Mouse (Mus musculus) small intestine, adult 2 months (tissue): ENCODE measurements at regions not wholly inside any gene's neighbourhood (a gene's known extent, or its start where the extent isn't known, plus 50 kb on each side); places are given as distances from the start of the nearest gene placed in this dataset.

Source experiments
- H3K27ac ChIP-seq: fragments of 200-500 bp; 2 replicates; pipeline ENCODE4 v1.5.1; 2012; ENCODE audit warnings: low read depth, low read length, control low read depth, inconsistent platforms; ENCODE audit not compliant: insufficient read depth
- H3K27me3 ChIP-seq: fragments of 200-500 bp; 2 replicates; pipeline ENCODE4 v1.6.1; 2012; ENCODE audit warnings: mild to moderate bottlenecking, moderate library complexity, low read length, inconsistent platforms; ENCODE audit not compliant: control insufficient read depth, insufficient read depth
- H3K36me3 ChIP-seq: fragments of 200-500 bp; 2 replicates; pipeline ENCODE4 v1.6.1; 2012; ENCODE audit warnings: mild to moderate bottlenecking, low read length, control low read depth, inconsistent platforms; ENCODE audit not compliant: control insufficient read depth, insufficient read depth
- H3K4me1 ChIP-seq: fragments of 200-500 bp; 2 replicates; pipeline ENCODE4 v1.6.1; 2012; ENCODE audit warnings: low read length, inconsistent platforms, mixed read lengths; ENCODE audit not compliant: control insufficient read depth, insufficient read depth, insufficient read length
- H3K4me3 ChIP-seq: fragments of 200-500 bp; 2 replicates; pipeline ENCODE4 v1.5.1; 2012; ENCODE audit warnings: low read depth, mild to moderate bottlenecking, control low read depth, inconsistent platforms, low read length, moderate library complexity
- CTCF ChIP-seq: fragments of 200-500 bp; IDR thresholded peaks from 2 replicates; pipeline ENCODE4 v1.5.1; 2012; ENCODE audit warnings: low read depth, mild to moderate bottlenecking, control low read depth, inconsistent platforms, low read length, moderate library complexity, mixed read lengths; ENCODE audit not compliant: insufficient replicate concordance, insufficient read length; ENCODE audit errors: extremely low read depth
- POLR2A ChIP-seq: fragments of 200-500 bp; IDR thresholded peaks from 2 replicates; pipeline ENCODE4 v1.6.1; 2012; ENCODE audit warnings: low read depth, mild to moderate bottlenecking, control low read depth, inconsistent platforms, low read length, moderate library complexity
- WGBS: fragments of 180-500 bp; shearing (Covaris S2); methylation state at CpG from one replicate; pipeline ENCODE4 v1.1.7; 2018; 5-methylcytosine and 5-hydroxymethylcytosine counted together

DNA sequence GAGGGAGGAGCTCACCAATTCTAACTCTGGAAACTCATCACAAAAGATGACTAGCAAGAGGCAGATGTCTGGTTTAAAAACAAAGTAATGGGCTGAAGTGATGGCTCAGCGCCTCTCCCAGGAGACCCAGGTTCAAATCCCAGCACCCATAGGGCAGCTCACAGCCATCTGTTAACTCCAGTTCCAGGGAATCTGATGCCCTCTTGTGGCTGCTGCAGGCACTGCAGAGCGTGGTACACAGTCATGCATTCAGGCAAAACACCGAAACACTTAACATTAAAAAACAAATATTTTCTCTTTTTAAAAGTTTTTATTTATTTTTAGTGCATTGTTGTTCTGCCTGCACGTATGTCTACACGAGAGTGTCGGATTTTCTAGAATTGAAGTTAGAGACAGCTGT is 73.7 kb upstream of the Zfp423 start:
- peak; percentile 53; the same call in 1 of the 2 replicates for TF ChIP-seq CTCF
- no peak for TF ChIP-seq POLR2A
- no peak overlapping the region for H3K27ac ChIP-seq
- H3K4me1 ChIP-seq: no peaks in the 10 kb centered on the region
- no peaks in the 10 kb centered on the region for H3K27me3 ChIP-seq
- no peak overlapping the region for H3K4me3 ChIP-seq
- 71% methylated on average over 6 of the region's 6 CpGs for WGBS
- no peaks in the 10 kb centered on the region for H3K36me3 ChIP-seq

DNA sequence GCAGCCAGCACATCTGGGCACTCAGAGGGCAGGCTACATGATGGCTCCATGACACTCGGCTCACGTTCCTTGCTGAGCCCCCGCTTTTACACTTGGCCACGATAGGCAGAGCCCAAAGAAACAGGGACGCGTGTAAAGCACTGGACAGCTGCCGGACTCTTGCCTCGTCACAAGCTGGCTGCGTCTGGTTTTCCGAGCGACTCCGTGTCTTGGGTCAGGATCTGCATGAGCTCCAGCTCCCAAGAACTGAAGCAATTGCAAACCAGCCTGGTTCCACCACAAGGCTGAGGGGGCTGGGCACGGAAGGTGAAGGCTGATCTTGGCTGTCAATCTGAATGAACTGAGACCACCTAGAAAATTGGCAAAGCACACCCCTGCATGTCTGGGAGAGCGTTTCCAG is 65.1 kb upstream of the Zfp423 start:
- Histone ChIP-seq H3K4me1 (no peaks in the 10 kb centered on the region), H3K36me3 (no peaks in the 10 kb centered on the region), H3K27ac (no peak overlapping the region), H3K27me3 (no peaks in the 10 kb centered on the region), H3K4me3 (no peak overlapping the region)
- TF ChIP-seq CTCF: no peak
- no peak for TF ChIP-seq POLR2A
- 84% methylated on average over 14 of the region's 14 CpGs for WGBS

DNA sequence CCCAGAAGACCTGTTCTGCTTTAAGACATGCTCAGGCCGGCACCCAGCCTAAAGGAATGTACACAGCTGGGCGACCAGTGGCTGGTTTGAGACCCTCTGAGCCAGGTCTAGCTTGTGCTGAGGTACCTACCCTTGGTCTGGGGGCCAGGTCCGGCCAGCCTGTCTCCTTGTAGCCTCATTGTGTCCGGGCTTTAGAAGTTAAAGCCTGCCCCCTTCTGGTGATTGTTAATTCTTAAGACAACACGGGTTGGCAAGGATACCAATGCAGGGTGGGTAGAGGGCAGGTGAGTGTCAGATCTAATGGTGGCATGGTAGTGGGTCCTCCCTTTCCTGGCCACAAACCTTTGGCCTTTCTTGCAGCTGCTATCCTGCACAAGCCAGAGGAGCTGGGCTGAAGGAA is 64.0 kb upstream of the Zfp423 start:
- no peaks in the 10 kb centered on the region for H3K4me1 ChIP-seq
- no peak overlapping the region for H3K27ac ChIP-seq
- TF ChIP-seq POLR2A (no peak), CTCF (peak; percentile 23; the same call in 1 of the 2 replicates)
- H3K27me3 ChIP-seq: no peaks in the 10 kb centered on the region
- no peak overlapping the region for H3K4me3 ChIP-seq
- 21% methylated on average over 5 of the region's 5 CpGs for WGBS
- H3K36me3 ChIP-seq: no peaks in the 10 kb centered on the region

DNA sequence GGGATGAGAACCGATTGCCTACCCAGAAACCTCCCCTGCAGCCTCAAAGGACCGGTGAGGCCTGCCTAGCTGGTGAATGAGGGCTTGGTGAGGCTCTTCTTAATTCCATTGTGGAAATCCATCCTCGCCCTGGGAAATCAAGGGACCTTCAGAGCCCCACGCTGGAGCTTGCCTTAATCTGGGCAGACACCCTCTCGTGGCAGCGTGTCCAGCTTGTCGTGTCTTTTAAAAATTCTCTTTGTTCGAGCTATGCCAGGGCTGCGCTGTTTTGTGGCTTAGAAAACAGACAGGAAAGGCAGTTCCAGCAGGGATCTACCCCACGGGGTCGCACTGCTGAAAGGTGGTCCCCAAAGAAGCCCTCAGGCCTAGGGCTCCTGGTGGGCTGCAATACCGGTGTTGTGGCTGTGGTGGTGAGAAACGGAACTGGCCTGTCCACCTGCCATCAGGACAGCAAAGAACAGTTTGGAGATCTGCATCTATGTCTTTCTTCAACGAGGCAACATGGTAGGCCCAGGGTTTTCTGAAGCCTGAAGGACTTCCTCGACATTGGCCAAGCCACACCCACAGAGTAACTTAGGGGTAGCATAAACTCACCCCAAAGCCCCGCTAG is 63.5 kb upstream of the Zfp423 start:
- no peak overlapping the region for H3K27ac ChIP-seq
- no peaks in the 10 kb centered on the region for H3K27me3 ChIP-seq
- H3K4me1 ChIP-seq: no peaks in the 10 kb centered on the region
- 81% methylated on average over 16 of the region's 16 CpGs for WGBS
- no peak overlapping the region for H3K4me3 ChIP-seq
- TF ChIP-seq CTCF (no peak), POLR2A (no peak)
- no peaks in the 10 kb centered on the region for H3K36me3 ChIP-seq

DNA sequence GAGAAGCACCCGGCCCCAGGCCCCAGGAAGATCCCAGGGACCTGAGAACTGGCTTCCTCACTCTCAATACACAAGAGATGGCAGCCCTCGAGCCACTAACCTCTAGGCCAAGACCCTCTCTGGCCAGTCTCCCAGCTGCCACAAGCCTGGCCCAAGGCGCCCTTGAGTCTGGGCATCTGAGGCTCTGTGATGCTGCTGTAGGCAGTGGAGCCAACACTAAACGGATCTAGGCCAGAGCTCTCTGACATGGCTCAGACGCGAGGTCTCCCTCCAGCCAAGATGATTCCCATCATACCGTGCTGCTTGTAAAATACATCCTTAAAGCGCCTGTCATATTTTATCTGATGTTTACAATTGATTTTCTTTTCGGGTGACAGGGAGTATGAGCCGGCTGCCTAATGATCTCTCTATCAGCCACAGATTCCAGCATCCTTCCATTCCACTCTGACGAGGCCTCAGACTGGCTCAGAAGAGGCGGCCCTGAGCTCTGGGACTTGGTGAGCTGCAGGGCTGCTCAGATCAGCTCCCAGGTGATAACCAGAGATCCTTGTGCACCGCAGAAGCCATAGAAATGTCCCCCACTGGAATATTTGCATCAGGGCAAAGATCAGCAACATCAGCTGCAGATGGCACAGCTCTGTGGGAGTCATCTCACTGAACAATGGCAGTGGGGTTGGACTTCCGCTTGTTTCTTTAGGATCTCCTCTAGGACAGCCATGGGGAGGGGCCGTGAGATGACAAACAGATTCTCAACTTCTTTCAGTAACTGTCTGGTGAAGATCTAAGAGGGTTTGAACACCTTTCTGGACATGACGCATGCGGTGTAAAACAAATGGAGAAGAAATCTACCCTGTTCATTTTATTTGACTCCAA is 60.1 kb upstream of the Zfp423 start:
- no peak overlapping the region for H3K27ac ChIP-seq
- no peaks in the 10 kb centered on the region for H3K4me1 ChIP-seq
- 77% methylated on average over 17 of the region's 17 CpGs for WGBS
- no peaks in the 10 kb centered on the region for H3K27me3 ChIP-seq
- no peak overlapping the region for H3K4me3 ChIP-seq
- no peaks in the 10 kb centered on the region for H3K36me3 ChIP-seq
- TF ChIP-seq POLR2A (no peak), CTCF (no peak)

DNA sequence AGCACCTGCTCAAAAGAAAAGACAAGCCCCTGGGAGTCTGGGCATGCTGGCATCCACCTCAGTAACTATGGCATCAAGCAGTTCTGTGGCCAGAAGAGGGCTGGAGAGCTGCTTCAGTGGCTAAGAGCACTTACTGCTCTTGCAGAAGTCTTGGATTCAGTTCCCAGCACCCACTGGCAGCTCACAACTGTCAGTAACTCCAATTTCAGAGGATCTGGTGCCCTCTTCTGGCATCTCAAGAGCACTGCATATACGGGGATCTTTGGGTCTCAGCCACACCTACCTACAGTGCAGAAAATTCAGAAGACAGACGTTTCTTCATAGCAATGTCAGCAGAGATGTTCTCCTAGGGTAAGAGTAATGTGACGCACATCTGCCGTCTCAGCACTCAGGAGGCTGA is 59.1 kb upstream of the Zfp423 start:
- TF ChIP-seq CTCF (no peak), POLR2A (no peak)
- H3K36me3 ChIP-seq: no peaks in the 10 kb centered on the region
- WGBS: 91% methylated on average over 4 of the region's 4 CpGs
- no peaks in the 10 kb centered on the region for H3K4me1 ChIP-seq
- H3K27ac ChIP-seq: no peak overlapping the region
- no peak overlapping the region for H3K4me3 ChIP-seq
- H3K27me3 ChIP-seq: no peaks in the 10 kb centered on the region

DNA sequence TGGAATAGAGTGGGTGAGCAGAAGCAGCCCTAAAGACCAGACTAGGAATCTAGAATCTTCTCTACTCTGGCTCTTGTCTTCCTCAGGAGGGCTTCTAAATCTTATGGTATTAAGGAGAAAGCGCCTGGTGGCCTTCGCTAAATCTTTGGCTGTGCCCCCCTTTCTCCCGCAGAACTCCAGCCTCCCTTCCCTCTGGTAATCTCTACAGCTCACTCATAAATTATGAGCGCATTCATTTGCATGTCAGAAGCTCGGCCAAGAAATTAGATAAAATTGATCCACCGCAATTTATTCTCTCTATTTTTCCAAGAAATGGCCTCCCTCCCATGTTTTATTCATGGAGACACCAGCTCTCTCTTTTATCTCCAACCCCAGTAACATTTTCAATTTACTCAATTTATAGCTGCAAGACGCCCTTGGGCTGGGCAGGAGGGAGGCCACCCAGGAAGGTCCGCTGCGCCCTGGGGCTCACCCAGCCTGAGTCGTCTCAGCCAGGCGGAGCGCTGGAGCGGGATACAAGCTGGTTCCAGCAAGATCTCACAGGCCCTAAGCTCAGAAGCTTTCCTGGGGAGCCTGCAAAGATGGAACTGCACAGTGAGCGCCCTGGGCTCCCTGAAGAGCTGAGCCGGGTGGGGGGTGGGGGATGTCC is 52.9 kb upstream of the Zfp423 start:
- 51% methylated on average over 15 of the region's 15 CpGs for WGBS
- Histone ChIP-seq H3K27ac (no peak overlapping the region), H3K27me3 (no peaks in the 10 kb centered on the region), H3K4me3 (no peak overlapping the region), H3K36me3 (no peaks in the 10 kb centered on the region), H3K4me1 (no peaks in the 10 kb centered on the region)
- TF ChIP-seq POLR2A (no peak), CTCF (no peak)
